Comparison of ENCODE assay signal across 9 mouse cellular contexts in genomic region chr5:121009406-121009805, GRCm38 (mm10). TPM values are rescaled to one million over a fixed set of nuclear protein-coding genes. Genes with fewer than 3 reads are reported as not detected.
DNase-seq lines count a peak whose midpoint lies in the region; ATAC-seq and TF ChIP-seq lines count a peak whose summit lies in the region.
"Had no signal": no experiment of that assay in that cellular context is flagged by ENCODE, and none has a peak within 500 bp of the region (broad histone marks: within the 10 kb centered on the region; RNA-seq: fewer than 3 reads in every experiment).

No protein-coding gene starts in this region.

- no peaks in the 10 kb centered on the region for H3K36me3 ChIP-seq in liver, embryonic 12.5 days
- no peaks in the 10 kb centered on the region for H3K36me3 ChIP-seq in forebrain, embryonic 15.5 days
- no peaks in the 10 kb centered on the region for H3K36me3 ChIP-seq in neural tube, embryonic 13.5 days
- H3K36me3 ChIP-seq: embryonic facial prominence, embryonic 15.5 days had no signal

- no peak overlapping the region for H3K4me3 ChIP-seq in liver, embryonic 12.5 days
- peak overlapping the region; percentile 45 for H3K4me3 ChIP-seq in forebrain, embryonic 15.5 days
- no peak overlapping the region for H3K4me3 ChIP-seq in lung, adult 2 months (replicated peaks; ENCODE audit: extremely low read depth, low read depth, low read length)
- H3K4me3 ChIP-seq in neural tube, embryonic 13.5 days: peak overlapping the region; percentile 34
- H3K4me3 ChIP-seq: embryonic facial prominence, embryonic 15.5 days had no signal

- TF ChIP-seq POLR2A in lung, adult 2 months (IDR thresholded peaks at IDR 0.05; ENCODE audit: borderline replicate concordance, extremely low read depth, low read depth, low read length): no peak

- H3K9me3 ChIP-seq in liver, embryonic 12.5 days (replicated peaks): no peaks in the 10 kb centered on the region
- H3K9me3 ChIP-seq in forebrain, embryonic 15.5 days: no peaks in the 10 kb centered on the region
- H3K9me3 ChIP-seq in neural tube, embryonic 13.5 days: no peaks in the 10 kb centered on the region
- H3K9me3 ChIP-seq: embryonic facial prominence, embryonic 15.5 days had no signal

- no peak overlapping the region for H3K27ac ChIP-seq in liver, embryonic 12.5 days
- H3K27ac ChIP-seq in forebrain, embryonic 15.5 days (replicated peaks): peak overlapping the region; percentile 76
- peak overlapping the region; percentile 40 for H3K27ac ChIP-seq in neural tube, embryonic 13.5 days (replicated peaks)
- H3K27ac ChIP-seq: embryonic facial prominence, embryonic 15.5 days had no signal

- no peak overlapping the region for H3K9ac ChIP-seq in liver, embryonic 12.5 days
- H3K9ac ChIP-seq in forebrain, embryonic 15.5 days (replicated peaks): peak overlapping the region; percentile 54
- H3K9ac ChIP-seq in neural tube, embryonic 13.5 days: peak overlapping the region; percentile 66
- H3K9ac ChIP-seq: embryonic facial prominence, embryonic 15.5 days had no signal

- peak; percentile 57 for DNase-seq in liver
- DNase-seq in cerebellum, adult 11-12 months: peak; percentile 85
- peak; percentile 79 for DNase-seq in kidney, postnatal 10 days
- peak; percentile 4 for DNase-seq in lung, adult 2 months
- peak; percentile 21 for DNase-seq in urinary bladder, postnatal 25 days (ENCODE audit: low spot score)

- no peaks in the 10 kb centered on the region for H3K4me1 ChIP-seq in liver, embryonic 12.5 days
- peaks cover 60% of the 10 kb centered on the region for H3K4me1 ChIP-seq in forebrain, embryonic 15.5 days
- H3K4me1 ChIP-seq in lung, adult 2 months (ENCODE audit: control insufficient read depth, insufficient read depth, low read length): no peaks in the 10 kb centered on the region
- H3K4me1 ChIP-seq in neural tube, embryonic 13.5 days (replicated peaks): peaks cover 30% of the 10 kb centered on the region
- H3K4me1 ChIP-seq: embryonic facial prominence, embryonic 15.5 days had no signal

- under 1% methylated on average over 19 of the region's 19 CpGs for WGBS in liver, embryonic 12.5 days (ENCODE audit: insufficient replicate concordance)
- under 1% methylated on average over 19 of the region's 19 CpGs for WGBS in forebrain, embryonic 15.5 days
- 1% methylated on average over 19 of the region's 19 CpGs for WGBS in lung, adult 2 months
- under 1% methylated on average over 19 of the region's 19 CpGs for WGBS in neural tube, embryonic 13.5 days

- ATAC-seq in liver, embryonic 12.5 days: no peak
- peak; percentile 51 for ATAC-seq in forebrain, embryonic 15.5 days (replicated peaks)
- ATAC-seq in neural tube, embryonic 13.5 days (ENCODE audit: low read depth): peak; percentile 40; the same call in 1 of the 2 replicates

- peaks cover 32% of the 10 kb centered on the region for H3K27me3 ChIP-seq in liver, embryonic 12.5 days (replicated peaks)
- H3K27me3 ChIP-seq in forebrain, embryonic 15.5 days: no peaks in the 10 kb centered on the region; the same call in 1 of the 2 replicates
- H3K27me3 ChIP-seq in neural tube, embryonic 13.5 days: peaks cover 16% of the 10 kb centered on the region

- TF ChIP-seq CTCF in lung, adult 2 months (IDR thresholded peaks at IDR 0.05; ENCODE audit: insufficient read depth, low read length): no peak

- no peak overlapping the region for H3K4me2 ChIP-seq in liver, embryonic 12.5 days
- H3K4me2 ChIP-seq in forebrain, embryonic 15.5 days (replicated peaks): peak overlapping the region; percentile 53
- peak overlapping the region; percentile 58 for H3K4me2 ChIP-seq in neural tube, embryonic 13.5 days
- H3K4me2 ChIP-seq: embryonic facial prominence, embryonic 15.5 days had no signal

RNA-seq across cellular contexts. Expression of gene Rph3a, which starts 0.5 kb away (rescaled TPM):
- not detected in 2 replicates for polyA plus RNA-seq in liver, embryonic 12.5 days (2016; fragmentation: Nextera tagmentation; extraction: Ambion mirVana)
- polyA plus RNA-seq in forebrain, embryonic 15.5 days (2015; fragmentation: Nextera tagmentation; extraction: Ambion mirVana): 21.1 and 21.3 TPM in 2 replicates
- polyA plus RNA-seq in lung, adult 2 months (2012; rRNA removed): not detected in 2 replicates
- 9.0 and 9.4 TPM in 2 replicates for polyA plus RNA-seq in neural tube, embryonic 13.5 days (2015; fragmentation: Nextera tagmentation; extraction: Ambion mirVana)

Comparison
In these comparisons a context has a peak if more than half of its experiments do, and no peak if none do; other contexts are left out.
1. DNase-seq: peak in every context shown above with its lines; median percentile 85 in cerebellum, adult 11-12 months; 79 in kidney, postnatal 10 days; 57 in liver; 21 in urinary bladder, postnatal 25 days; 4 in lung, adult 2 months.
2. H3K4me3 ChIP-seq: peak in forebrain, embryonic 15.5 days (single experiment) and neural tube, embryonic 13.5 days (single experiment); none in liver, embryonic 12.5 days (single experiment) and lung, adult 2 months (single experiment).